Mouse (Mus musculus): ENCODE data around the gene Unc119b. TPM values are rescaled to one million over a fixed set of nuclear protein-coding genes. Genes with fewer than 3 reads are reported as not detected.
A peak's percentile ranks its signal among the peaks of the same experiment; 100 is the strongest.
"Not testable (repeated sequence)": the region's sequence is repeated elsewhere in the genome, so short reads cannot be mapped to it uniquely, and the experiment has no call there.

Gene Unc119b
- polyA plus RNA-seq, 1 experiment from 2014 or later: 44.4 TPM

- H3K4me2 ChIP-seq: no peak overlapping the region
- WGBS: 60% methylated on average over 11 of the region's 11 CpGs
- H3K36me3 ChIP-seq: no peaks in the 10 kb centered on the region
- no peak overlapping the region for H3K9ac ChIP-seq
- peaks cover 17% of the 10 kb centered on the region for H3K4me1 ChIP-seq
- H3K27me3 ChIP-seq: no peaks in the 10 kb centered on the region
- H3K9me3 ChIP-seq: no peaks in the 10 kb centered on the region
- H3K27ac ChIP-seq: peak overlapping the region; percentile 55; the same call in 1 of the 2 replicates
- no peak overlapping the region for H3K4me3 ChIP-seq
- no peak for ATAC-seq (ENCODE audit: insufficient number of reproducible peaks, insufficient read depth, low FRiP score, low TSS enrichment, low read depth)
Observed at GRCm38 (mm10) chr5:115165895-115166814, 31.4 kb upstream of the Unc119b start.

- Histone ChIP-seq H3K4me1 (peaks cover 17% of the 10 kb centered on the region), H3K27me3 (no peaks in the 10 kb centered on the region), H3K9me3 (no peaks in the 10 kb centered on the region), H3K36me3 (no peaks in the 10 kb centered on the region), H3K9ac (no peak overlapping the region), H3K4me2 (no peak overlapping the region), H3K27ac (no peak overlapping the region), H3K4me3 (no peak overlapping the region)
- 54% methylated on average over 9 of the region's 9 CpGs for WGBS
- no peak for ATAC-seq (ENCODE audit: insufficient number of reproducible peaks, insufficient read depth, low FRiP score, low TSS enrichment, low read depth)
Observed at GRCm38 (mm10) chr5:115165351-115165750, 30.6 kb upstream of the Unc119b start.

GRCm38 (mm10) chr5:115164446-115164845, 29.7 kb upstream of the Unc119b start:
- H3K4me3 ChIP-seq; H3K27ac ChIP-seq; H3K9me3 ChIP-seq; ATAC-seq (ENCODE audit: insufficient number of reproducible peaks, insufficient read depth, low FRiP score, low TSS enrichment, low read depth); H3K36me3 ChIP-seq; H3K9ac ChIP-seq; H3K27me3 ChIP-seq; H3K4me2 ChIP-seq: not testable (repeated sequence)
- WGBS: 81% methylated on average over 4 of the region's 4 CpGs
- H3K4me1 ChIP-seq: peaks cover 17% of the 10 kb centered on the region

GRCm38 (mm10) chr5:115163563-115163962, 28.8 kb upstream of the Unc119b start:
- ATAC-seq (ENCODE audit: insufficient number of reproducible peaks, insufficient read depth, low FRiP score, low TSS enrichment, low read depth): no peak
- peak overlapping the region; percentile 43 for H3K4me2 ChIP-seq
- H3K36me3 ChIP-seq: no peaks in the 10 kb centered on the region
- no peak overlapping the region for H3K4me3 ChIP-seq
- peaks cover 14% of the 10 kb centered on the region for H3K4me1 ChIP-seq
- H3K9me3 ChIP-seq: no peaks in the 10 kb centered on the region
- H3K9ac ChIP-seq: no peak overlapping the region
- no peak overlapping the region for H3K27ac ChIP-seq
- 39% methylated on average over 8 of the region's 8 CpGs for WGBS
- H3K27me3 ChIP-seq: no peaks in the 10 kb centered on the region

- 64% methylated on average over 1 of the region's 1 CpGs for WGBS
- peaks cover 13% of the 10 kb centered on the region for H3K4me1 ChIP-seq
- H3K9me3 ChIP-seq; H3K27ac ChIP-seq; ATAC-seq (ENCODE audit: insufficient number of reproducible peaks, insufficient read depth, low FRiP score, low TSS enrichment, low read depth); H3K4me3 ChIP-seq; H3K27me3 ChIP-seq; H3K9ac ChIP-seq; H3K36me3 ChIP-seq; H3K4me2 ChIP-seq: not testable (repeated sequence)
Observed at GRCm38 (mm10) chr5:115161940-115162279, 27.1 kb upstream of the Unc119b start.

- Histone ChIP-seq H3K27me3 (no peaks in the 10 kb centered on the region), H3K36me3 (no peaks in the 10 kb centered on the region), H3K4me1 (peaks cover 16% of the 10 kb centered on the region), H3K4me3 (no peak overlapping the region), H3K27ac (no peak overlapping the region), H3K9me3 (no peaks in the 10 kb centered on the region), H3K4me2 (no peak overlapping the region), H3K9ac (no peak overlapping the region)
- whole genome bisulfite sequencing: 28% methylated on average over 13 of the region's 13 CpGs
- no peak for ATAC-seq (ENCODE audit: insufficient number of reproducible peaks, insufficient read depth, low FRiP score, low TSS enrichment, low read depth)
Observed at GRCm38 (mm10) chr5:115161064-115161939, 26.5 kb upstream of the Unc119b start.

- no peak overlapping the region; the same call in 1 of the 2 replicates for H3K27ac ChIP-seq
- no peaks in the 10 kb centered on the region for H3K36me3 ChIP-seq
- peaks cover 20% of the 10 kb centered on the region for H3K4me1 ChIP-seq
- H3K9ac ChIP-seq: no peak overlapping the region
- H3K27me3 ChIP-seq: no peaks in the 10 kb centered on the region
- ATAC-seq (ENCODE audit: insufficient number of reproducible peaks, insufficient read depth, low FRiP score, low TSS enrichment, low read depth): no peak
- H3K4me2 ChIP-seq: no peak overlapping the region
- no peaks in the 10 kb centered on the region for H3K9me3 ChIP-seq
- H3K4me3 ChIP-seq: no peak overlapping the region
- 62% methylated on average over 6 of the region's 6 CpGs for WGBS
Observed at GRCm38 (mm10) chr5:115160655-115161054, 25.9 kb upstream of the Unc119b start.

- no peak for ATAC-seq (ENCODE audit: insufficient number of reproducible peaks, insufficient read depth, low FRiP score, low TSS enrichment, low read depth)
- Histone ChIP-seq H3K27ac (peak overlapping the region; percentile 98), H3K4me3 (peak overlapping the region; percentile 85), H3K4me2 (peak overlapping the region; percentile 79), H3K36me3 (no peaks in the 10 kb centered on the region), H3K4me1 (peaks cover 35% of the 10 kb centered on the region), H3K9ac (peak overlapping the region; percentile 97), H3K27me3 (no peaks in the 10 kb centered on the region), H3K9me3 (no peaks in the 10 kb centered on the region)
- 37% methylated on average over 12 of the region's 12 CpGs for WGBS
Observed at GRCm38 (mm10) chr5:115159165-115159564, 24.4 kb upstream of the Unc119b start.

- Histone ChIP-seq H3K9ac (peak within 1 kb of the TSS; percentile 97), H3K36me3 (no peaks in the 10 kb centered on the region), H3K27me3 (no peaks in the 10 kb centered on the region), H3K4me2 (peak within 1 kb of the TSS; percentile 79), H3K4me1 (peaks cover 42% of the 10 kb centered on the region), H3K27ac (peak within 1 kb of the TSS; percentile 98), H3K4me3 (peak within 1 kb of the TSS; percentile 85), H3K9me3 (no peaks in the 10 kb centered on the region)
- under 1% methylated on average over 64 of the region's 78 CpGs for WGBS
- peak; percentile 97 for ATAC-seq (ENCODE audit: insufficient number of reproducible peaks, insufficient read depth, low FRiP score, low TSS enrichment, low read depth)
Observed at GRCm38 (mm10) chr5:115158040-115158983, 23.5 kb upstream of the Unc119b start, which contains the start of gene Mlec. Gene Mlec, minus strand, starts transcription at chr5:115158179.

- ATAC-seq (ENCODE audit: insufficient number of reproducible peaks, insufficient read depth, low FRiP score, low TSS enrichment, low read depth): no peak
- H3K27me3 ChIP-seq: no peaks in the 10 kb centered on the region
Observed at GRCm38 (mm10) chr5:115156933-115157589, 22.3 kb upstream of the Unc119b start.

More at GRCm38 (mm10) chr5:115156933-115157589, 22.3 kb upstream of the Unc119b start:
- Histone ChIP-seq H3K4me1 (peaks cover 50% of the 10 kb centered on the region), H3K4me2 (peak overlapping the region; percentile 79), H3K9ac (peak overlapping the region; percentile 97), H3K4me3 (peak overlapping the region; percentile 85), H3K9me3 (no peaks in the 10 kb centered on the region), H3K27ac (peak overlapping the region; percentile 89), H3K36me3 (0 out of 2 replicates have a peak, but pooled peaks cover 4% of the 10 kb centered on the region)
- under 1% methylated on average over 26 of the region's 26 CpGs for WGBS

Measured in embryonic facial prominence, embryonic 13.5 days (tissue).